Mouse (Mus musculus) CH12.LX (cell line): ENCODE data around the gene Ociad2. TPM values are rescaled to one million over a fixed set of nuclear protein-coding genes. Genes with fewer than 3 reads are reported as not detected.

Experiments
- polyA plus RNA-seq: library from polyadenylated mRNA; unstranded; fragments of >175 nt; gene quantifications from 2 replicates; pipeline ENCODE4 v1.2.1, GENCODE M21; 2012; ENCODE audit warnings: low read depth; ENCODE audit not compliant: insufficient read length
- total RNA-seq, 2 experiments: library from RNA; depleted of rRNA; stranded (reverse); fragments of 300-350 nt in 1 of 2; fragments of >200 nt in 1 of 2; gene quantifications; 2 replicates each; pipeline ENCODE4 v1.2.3; 2012 to 2014

Gene Ociad2
- total and polyA plus RNA-seq, 3 experiments, result 2.3 to 5.3 (median 4.4) TPM

Other genes with a start within 250 kb of the Ociad2 start
- gene Fryl, start 84.4 kb downstream of the Ociad2 start, total RNA-seq (2012; rRNA removed), result 31.3 and 35.0 TPM in 2 replicates
- 23.2 and 23.8 TPM in 2 replicates for gene Fryl, start 84.4 kb downstream of the Ociad2 start, total RNA-seq (2014; rRNA removed)
- 32.6 and 38.4 TPM in 2 replicates for gene Fryl, start 84.4 kb downstream of the Ociad2 start, polyA plus RNA-seq
- 153 and 164 TPM in 2 replicates for gene Ociad1, start 48.2 kb downstream of the Ociad2 start, total RNA-seq (2012; rRNA removed)
- 292 and 359 TPM in 2 replicates for gene Ociad1, start 48.2 kb downstream of the Ociad2 start, total RNA-seq (2014; rRNA removed)
- 285 and 329 TPM in 2 replicates for gene Ociad1, start 48.2 kb downstream of the Ociad2 start, polyA plus RNA-seq
- not detected in 2 replicates for gene Cwh43, start 65.0 kb upstream of the Ociad2 start, total RNA-seq (2012; rRNA removed)
- not detected in 2 replicates for gene Cwh43, start 65.0 kb upstream of the Ociad2 start, total RNA-seq (2014; rRNA removed)
- gene Cwh43, start 65.0 kb upstream of the Ociad2 start, polyA plus RNA-seq, result not detected in 2 replicates
- gene Dcun1d4, start 140.0 kb upstream of the Ociad2 start, total RNA-seq (2012; rRNA removed), result 1.4 and 1.5 TPM in 2 replicates
- gene Dcun1d4, start 140.0 kb upstream of the Ociad2 start, total RNA-seq (2014; rRNA removed), result 1.7 and 2.2 TPM in 2 replicates
- gene Dcun1d4, start 140.0 kb upstream of the Ociad2 start, polyA plus RNA-seq, result 3.3 and 3.9 TPM in 2 replicates